Mouse (Mus musculus): ENCODE measurements around the gene Pias1.
A peak's percentile ranks its signal among the peaks of the same experiment; 100 is the strongest.
"Not testable (repeated sequence)": the region's sequence is repeated elsewhere in the genome, so short reads cannot be mapped to it uniquely, and the experiment has no call there.

Gene Pias1

DNA sequence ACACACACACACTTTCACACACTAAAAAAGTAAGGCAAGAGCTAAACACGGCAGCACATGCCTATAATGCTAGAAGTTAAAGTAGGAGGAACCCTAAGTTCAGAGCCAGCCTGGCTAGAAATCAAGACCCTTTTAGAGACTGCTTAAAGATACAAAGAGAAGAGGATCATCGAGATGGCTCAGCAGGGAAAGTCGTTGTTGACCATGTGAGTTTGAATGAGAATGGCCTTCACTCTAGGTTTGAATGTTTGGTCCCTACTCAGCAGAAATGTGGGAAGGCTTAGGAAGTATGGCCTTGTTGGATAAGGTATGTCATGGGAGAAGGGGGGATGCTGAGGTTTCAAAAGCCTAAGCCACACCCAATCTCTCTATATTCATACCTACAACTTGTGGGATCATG lies 46.8 kb downstream of the Pias1 start:
- DNase-seq (ENCODE audit: low read depth, low spot score) = no peak

DNA sequence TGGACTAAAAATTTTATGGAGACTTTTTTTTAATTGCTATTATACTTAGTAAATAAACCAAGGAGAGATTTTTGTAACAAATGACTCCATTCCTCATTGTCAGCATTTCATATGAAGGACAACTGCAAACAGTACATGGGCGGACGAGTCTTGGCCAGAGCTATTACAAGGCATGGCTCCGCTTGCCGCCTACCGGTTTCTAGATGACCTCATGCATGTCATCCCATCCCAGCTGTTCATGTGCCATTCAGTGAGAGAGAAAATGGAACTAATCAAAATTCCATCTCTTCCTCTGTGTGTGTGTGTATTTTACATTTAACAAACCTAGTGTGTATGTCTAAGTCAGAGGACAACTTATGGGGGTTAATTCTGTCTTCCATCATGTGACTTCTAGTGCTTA lies 51.9 kb downstream of the Pias1 start:
- DNase-seq (ENCODE audit: low read depth, low spot score) = no peak

DNA sequence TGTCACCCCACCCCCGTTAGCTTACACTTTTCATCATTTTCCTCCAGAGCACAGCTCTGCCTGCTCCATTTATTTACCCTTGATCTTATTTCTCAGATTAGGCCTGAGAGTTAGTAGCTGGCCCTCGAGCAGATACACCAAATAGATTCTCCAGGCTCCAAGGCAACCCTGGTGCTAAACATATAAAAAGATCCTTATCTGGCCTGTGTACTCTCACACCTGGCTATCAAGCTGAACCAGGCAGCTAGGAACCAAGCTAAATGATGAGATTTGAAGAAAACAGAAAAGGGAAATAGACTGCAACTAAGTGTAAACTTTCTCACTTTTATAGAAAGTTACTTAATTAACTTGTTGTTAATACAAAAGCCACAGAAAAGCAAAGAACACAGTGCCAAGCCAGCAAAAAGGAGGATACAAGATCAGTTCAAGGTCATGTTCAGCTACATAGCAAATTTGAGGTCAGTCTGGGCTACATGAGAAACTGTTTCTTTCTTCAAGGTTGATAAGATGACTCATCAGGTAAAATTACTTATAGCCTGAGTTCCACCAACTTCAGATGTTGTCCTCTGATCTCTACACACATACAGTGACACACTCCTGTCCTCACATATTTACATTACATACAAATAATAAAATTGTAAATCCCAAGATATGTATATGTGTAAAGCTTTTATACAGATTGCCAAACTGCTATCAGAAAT lies 52.9 kb downstream of the Pias1 start:
- no peak for DNase-seq (ENCODE audit: low read depth, low spot score)

DNA sequence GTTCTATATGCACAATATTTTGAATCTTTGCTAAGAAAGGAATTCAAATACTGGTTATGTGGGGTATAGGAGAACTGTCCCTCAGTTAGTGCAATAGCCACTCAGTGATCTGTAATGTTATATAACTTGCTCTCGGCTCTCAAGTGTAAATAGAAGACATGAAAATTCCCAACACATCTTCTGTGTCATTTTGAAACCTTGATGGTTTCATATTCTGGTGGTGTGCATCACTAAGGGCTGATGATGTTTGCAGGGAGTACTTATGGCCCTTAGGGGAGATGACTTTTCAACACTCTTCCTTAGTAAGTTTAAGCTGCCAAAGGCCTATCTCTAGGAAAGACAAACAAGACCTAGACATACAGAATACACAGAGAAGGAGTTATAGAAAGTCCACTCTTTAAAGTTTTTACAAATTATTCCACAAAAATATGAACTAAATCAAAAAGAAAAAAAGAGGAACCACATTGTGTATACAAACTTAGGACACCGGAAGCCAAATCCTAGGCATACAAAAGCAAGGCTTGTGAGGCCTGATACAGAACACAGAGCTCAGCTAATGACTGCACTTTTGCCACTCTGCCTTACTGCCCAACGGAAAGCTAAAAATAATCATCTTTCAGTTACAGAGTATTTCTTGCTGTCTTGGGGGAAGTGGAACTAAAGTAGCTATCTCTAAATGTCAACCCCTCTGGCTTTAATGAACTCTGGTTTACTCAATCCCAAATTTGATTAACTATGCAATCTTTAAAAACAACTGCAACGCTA lies 55.0 kb downstream of the Pias1 start:
- DNase-seq (ENCODE audit: low read depth, low spot score) = no peak

DNA sequence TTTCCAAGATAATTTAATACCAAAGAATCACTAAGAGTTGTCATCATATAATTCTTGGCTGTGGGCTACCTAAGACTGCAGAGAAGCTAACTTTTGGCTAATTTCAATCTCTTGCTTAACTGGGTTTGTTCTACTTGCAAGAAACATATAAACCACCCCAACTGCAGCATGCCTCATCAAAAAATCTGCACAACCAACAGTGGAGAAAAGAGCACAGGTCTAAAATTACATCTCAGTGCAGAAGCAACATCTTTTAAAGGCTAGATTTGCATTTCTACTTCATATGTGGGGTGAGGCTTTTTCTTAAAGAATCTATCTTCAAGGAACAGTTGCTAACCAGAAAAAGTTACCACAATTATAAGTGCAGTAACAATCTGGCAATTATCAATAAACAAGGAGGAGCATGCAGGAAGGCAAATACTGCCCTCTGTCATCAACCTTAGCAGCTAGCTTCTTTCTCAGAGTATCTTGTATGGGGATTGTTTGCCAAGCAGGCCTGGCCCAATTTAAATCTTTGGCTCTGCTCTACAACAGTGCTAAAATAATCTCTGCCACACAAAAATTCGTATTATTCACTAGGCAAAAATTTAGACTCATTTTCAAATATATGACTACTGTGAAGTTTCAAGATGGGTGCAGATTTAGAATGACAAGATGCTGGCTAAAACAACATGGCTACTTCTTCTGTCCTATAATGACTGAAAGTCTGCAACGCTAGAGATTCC lies 62.7 kb downstream of the Pias1 start:
- no peak for DNase-seq (ENCODE audit: low read depth, low spot score)

DNA sequence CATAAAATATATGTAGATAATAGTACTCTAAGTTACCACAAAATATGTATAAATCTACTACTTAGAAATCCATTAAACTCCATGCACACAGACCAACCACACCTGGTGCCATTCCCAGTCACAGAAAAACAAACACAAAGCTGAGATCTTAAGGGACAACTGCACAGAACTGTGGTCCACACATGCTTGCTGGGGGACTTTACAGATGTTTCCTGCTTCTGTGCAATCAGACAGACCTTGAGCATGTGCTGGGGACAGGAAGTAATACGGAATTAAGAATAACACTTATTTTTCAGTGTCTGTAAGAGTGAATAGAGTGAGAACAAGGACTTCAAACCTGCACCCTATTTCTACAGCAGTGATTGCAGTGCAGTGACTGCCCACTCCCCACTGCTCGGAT lies 66.8 kb downstream of the Pias1 start:
- no peak for DNase-seq (ENCODE audit: low read depth, low spot score)

DNA sequence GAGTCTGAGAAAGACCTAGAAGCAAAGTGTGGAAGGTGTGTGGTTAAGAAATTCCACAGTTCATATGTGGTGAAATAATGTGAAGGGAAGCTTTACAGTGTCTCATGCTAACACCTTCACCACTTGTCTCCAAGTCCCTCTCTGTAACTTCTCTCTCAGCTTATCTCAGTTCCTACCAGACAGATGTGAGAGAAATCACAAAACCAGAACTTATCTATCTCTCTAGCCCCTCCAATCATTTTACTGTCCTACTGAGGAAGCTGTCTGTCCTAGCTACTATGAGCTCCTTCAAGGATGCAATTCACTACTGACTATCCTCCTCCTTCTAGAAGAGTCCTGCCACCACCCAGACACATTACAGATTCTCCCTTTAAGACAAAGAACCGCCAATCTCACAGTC lies 70.7 kb downstream of the Pias1 start:
- no peak for DNase-seq (ENCODE audit: low read depth, low spot score)

DNA sequence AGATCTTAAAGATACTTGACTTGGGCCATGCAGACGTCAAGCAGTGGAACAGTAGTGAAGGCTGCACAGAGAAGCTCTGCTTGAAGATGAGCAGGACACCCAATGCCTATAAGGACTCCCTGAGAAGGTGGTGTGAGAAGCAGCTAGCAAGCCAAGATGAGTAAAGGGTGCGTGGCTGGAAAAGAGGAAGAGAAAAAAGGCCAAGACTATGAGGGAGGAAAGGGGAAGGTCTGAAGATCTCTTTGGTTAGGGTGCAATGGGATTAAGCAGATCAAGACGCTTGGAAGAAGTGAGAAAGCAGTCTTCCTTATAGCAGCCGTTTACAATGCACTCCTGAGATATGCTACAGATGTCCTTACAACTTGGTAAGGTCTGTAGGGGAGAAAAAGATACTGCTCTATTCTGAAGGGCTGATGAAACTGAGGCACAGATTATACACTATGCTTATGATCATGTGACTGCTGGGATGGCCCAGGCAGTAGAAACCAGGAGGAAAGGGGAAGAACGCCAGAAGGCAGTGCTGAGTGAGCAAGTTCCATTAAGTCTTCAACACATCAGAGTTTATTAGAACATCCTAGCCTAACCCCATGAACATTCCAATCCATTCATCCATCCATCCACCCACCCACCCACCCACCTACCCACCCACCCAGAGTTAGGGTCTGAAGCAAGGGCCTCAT lies 74.2 kb downstream of the Pias1 start:
- DNase-seq (ENCODE audit: low read depth, low spot score) = no peak

DNA sequence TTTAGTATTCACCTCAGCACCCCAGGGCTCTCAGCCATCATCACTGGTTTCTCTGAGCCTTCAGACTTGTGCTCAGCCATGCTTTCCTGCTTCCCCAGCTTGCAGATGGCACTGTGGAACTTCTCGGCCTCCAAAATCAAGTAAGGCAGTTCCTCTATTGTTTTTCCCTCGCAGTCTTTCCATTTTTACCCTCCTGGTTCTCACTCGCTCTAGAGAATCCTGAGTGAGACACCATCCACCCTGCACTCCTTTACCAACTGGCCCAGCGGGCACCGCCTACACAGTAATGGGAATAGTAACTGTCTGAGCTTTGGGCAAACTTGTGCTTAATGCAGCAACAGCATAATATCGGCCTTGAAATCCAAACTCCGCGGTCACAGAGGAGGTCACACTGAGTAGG lies 82.7 kb downstream of the Pias1 start:
- DNase-seq (ENCODE audit: low read depth, low spot score) = no peak

DNA sequence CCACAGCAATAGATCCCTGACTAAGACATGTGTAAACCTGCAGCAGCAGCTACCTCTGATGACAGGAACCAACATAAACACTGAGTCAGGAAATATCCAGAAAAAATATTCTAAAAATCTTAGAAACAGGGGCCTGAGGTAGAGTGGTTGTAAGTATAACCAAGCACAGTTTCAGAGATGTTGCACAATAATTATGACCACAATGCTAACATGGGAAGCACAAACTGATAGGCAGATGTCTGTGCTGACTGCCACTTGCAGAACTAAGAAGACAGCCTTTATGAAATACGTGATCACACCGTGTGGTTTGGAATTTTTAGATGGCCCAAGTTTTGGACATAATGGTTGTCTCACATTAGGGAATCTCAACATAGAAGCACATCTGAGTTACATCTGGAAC lies 83.9 kb downstream of the Pias1 start:
- no peak for DNase-seq (ENCODE audit: low read depth, low spot score)

DNA sequence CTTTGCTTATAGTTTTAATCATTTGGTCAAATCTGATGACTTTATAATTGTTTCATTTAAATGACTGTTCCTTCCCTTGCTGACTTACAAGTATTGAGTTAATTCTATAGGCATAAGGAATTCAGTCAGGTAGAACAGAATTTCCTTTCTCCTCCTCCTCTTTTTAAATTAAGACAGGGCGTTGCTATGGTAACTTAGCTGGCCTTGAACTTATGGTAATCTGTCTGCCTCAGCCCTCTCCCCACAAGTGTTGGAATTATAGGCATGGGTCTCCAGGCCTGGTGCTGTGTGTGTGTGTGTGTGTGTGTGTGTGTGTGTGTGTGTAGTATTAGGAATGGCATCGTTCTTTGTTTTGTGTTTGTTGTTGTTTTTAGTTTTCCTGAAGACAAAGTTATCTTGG lies 86.0 kb downstream of the Pias1 start:
- DNase-seq (ENCODE audit: low read depth, low spot score) = no peak

DNA sequence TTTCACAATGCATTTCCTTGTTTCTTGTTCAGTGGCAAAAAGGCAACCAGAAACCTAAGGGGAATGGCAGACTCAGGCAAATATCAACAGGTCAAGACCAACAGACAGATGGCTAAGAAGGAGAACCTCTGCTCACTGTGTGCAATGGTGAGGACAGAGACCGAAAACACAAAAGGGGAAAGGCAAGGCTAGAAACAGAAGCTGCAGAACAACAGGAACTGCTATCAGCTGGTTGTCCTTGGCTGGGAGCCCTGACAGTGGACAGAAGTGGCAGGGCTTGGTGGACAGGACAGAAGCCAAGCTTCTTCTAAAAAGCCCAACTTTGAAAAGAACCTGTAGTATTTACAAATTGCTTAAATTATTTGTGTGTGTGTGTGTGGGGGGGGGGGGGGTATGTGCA lies 93.2 kb downstream of the Pias1 start:
- DNase-seq (ENCODE audit: low read depth, low spot score) = no peak

DNA sequence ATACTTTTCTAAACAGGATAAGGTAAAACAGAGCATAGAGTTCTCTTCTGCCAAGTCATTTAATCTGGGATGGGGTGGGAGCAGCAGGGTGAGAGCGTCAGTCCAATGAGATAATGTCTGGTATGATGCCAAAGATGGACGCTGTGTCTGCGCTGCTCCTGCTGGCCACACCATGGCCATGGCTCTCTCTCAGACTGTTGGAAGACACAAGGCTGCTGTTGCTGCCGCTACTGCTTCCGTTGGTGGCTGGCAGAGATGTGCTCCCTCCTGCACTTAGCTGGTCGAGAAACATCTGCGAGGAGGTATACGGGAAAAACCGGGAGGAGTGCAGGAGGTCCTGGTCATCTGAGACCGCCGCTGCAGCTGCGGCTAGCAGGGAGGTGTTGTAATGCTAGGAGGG lies 105.9 kb downstream of the Pias1 start:
- no peak for DNase-seq (ENCODE audit: low read depth, low spot score)

DNA sequence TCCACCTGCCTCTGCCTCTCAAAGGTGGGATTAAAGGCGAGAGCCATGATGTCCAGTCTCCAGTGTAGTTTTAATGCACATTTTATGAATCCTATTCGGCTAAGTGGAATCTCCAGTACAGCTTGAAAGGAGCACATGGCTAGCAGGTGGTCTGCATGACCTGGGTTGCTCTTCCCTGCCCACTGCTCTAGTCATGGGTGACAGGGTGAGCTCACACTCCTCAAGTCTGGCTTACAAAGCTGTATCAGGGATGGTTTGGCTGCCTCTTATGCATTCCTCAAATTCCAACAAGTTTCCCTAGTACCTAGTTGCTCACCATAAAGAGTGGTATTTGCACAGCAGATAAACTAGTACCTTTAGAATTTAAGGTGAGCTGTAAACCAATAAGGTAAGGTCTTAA lies 109.9 kb downstream of the Pias1 start:
- DNase-seq (ENCODE audit: low read depth, low spot score) = no peak

DNA sequence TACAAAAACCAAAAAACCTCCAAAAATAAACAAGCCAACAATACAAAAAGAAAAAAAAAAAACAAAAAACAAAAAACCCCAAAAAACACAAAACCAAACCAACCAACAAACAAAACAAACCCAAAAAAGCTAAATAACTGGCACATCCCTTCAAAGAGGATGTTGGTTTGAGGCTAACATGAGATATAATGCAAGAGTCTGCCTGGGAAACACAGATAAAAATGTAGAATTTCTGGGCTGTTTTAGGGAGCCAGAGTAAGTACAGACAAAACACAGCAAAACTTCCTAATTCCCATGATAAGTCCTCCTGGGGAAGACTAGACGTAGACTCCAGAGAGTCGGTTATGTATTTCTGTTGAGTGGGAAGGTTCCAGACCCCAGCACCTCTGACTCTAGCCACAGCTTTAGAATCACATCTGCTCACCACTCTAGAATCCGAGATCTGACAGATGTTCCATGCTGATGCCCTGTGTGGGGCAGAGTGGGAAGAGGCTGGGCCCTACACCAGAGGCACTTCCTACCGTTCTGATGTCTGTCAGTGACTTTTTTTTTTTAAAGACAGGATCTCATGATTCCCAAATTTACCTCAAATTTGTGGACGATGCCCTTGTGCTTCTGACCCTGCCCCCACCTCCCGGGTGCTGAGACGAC lies 110.6 kb downstream of the Pias1 start:
- no peak for DNase-seq (ENCODE audit: low read depth, low spot score)

DNA sequence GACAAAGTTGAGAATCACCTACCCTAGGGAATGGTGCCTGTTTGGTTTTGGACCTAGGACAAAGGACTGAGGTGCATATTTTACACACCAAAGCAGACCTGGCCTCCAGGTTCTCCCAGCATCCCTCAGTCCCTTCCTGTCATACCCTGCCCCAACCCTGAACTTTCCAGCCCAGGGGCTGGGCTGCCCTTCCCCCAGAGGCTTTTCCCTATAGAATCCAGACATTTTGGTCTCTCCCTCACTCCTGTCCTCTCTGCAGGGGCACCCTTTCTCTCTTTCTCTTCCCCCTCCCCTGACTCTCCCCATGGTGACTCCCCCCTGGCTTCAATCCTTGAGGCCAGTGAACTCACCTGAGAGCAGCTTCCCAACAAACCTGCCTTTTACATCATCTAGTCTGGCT lies 117.0 kb downstream of the Pias1 start:
- DNase-seq (ENCODE audit: low read depth, low spot score) = no peak

DNA sequence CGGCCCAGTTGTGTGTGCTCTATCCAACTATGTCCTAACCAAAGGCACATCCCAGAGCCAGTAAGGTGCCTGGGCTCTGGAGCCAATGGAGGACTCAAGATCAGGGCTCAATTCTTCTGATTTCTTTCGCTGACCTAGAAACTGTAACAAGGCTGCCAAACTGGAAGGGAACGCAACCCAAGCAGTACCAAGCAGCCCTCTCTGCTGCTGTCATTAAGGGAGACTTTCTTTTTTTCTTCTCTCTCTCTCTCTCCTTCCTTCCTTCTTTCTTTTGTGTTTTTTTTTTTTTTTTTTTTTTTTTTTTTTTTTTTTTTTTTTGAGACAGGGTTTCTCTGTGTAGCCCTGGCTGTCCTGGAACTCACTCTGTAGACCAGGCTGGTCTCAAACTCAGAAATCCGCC lies 118.5 kb downstream of the Pias1 start:
- DNase-seq (ENCODE audit: low read depth, low spot score) = not testable (repeated sequence)

DNA sequence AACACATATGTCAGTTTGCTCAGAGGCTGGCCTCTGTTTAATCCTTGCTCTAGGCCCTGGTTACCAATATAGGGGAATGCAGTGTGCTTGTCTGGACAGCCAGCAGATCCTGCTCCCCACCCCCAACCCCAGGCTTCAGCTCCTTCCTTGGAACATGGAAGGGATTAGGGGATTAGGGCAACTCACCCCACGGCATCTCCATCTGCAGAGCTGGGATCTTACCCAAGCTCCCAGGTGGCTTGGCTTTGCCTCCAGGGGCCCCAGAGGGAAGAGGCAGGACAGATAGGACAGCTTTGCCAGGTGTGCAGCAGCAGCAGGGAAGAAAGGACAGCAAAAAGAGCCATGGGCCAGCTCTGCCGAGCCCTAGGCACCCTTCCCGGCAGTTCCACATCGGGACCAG lies 126.9 kb downstream of the Pias1 start:
- DNase-seq (ENCODE audit: low read depth, low spot score) = no peak

DNA sequence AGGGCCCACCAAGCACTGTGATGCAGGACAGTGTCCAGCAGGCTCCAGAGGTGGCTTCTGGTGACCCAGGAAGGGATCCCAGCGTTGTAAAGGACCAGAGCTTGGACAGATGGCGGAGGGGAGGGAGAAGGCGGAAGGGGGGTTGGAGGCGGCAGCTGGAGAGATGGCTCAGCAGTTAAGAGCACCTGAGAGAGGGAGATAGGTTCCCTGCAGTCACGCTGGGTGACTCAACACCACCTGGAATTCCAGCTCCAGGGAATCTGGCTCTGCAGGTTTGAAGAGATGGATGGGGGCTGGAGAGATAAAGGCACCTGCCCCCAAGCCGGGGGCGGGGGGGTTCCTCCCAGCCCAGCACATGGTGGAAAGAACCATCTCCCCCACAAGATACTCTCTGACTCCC lies 127.6 kb downstream of the Pias1 start:
- DNase-seq (ENCODE audit: low read depth, low spot score) = not testable (repeated sequence)

DNA sequence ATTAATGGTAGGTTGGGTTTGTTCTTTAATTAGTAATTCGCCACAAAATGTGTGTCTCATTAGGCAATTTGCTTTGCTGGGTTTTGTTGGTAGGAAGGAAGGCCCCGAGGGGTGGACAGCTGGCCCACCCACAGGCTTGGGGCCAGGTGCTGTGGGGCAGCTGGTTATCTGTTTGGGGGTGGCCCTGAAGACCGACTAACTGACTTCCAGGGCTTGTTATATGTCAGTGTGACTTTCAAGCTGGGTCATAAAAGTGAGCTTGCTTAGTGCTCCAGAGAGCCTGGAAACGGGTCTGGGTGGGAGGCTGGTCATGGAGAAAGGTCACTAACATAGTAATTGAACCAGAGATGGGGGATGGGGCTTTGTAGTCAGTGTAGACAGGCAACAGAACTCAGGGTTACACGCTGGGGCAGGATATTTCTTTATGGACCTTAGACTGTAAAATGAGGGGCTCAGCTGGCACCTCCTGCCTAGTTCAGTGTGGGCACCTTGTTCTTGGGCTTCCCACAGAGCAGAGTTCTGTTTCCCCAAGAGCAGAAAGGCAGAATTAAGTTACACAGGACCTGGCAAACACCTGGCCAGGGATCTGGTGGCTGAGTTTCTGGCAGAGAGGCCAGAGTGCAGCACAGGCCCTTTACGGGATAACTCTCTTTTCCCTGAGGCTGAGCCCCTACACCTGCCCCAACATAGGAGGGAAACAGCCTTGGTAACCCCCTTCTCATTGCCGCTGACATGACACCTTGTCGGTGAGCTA lies 129.3 kb downstream of the Pias1 start:
- DNase-seq (ENCODE audit: low read depth, low spot score) = peak; percentile 86

DNA sequence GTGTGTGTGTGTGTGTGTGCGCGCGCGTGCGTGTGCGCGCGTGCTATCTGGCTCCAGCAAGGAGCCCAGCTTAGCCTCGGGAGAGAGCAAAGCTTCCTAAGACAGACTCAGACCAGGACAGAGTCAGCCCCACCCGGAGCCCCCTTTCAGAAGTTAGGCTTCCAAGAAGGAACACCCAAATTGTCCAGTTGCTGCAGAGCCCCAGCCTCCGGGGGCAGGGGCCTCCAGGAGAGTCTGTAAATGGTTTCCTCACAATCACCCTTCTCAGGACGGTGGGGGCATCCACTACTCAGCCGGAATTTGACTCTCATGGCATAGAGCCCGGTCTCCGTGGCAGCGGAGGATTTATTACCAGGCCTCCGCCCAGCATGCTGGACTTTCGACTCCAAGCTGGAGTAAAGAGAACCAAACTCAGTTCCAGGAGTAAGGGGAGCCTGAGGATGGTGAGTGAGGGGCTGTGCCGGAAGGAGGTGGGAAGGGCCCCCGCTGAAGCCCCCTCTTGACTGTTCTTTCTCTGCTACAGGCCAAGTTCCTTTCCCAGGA lies 129.9 kb downstream of the Pias1 start, which contains the start of gene Calml4:
TSS of gene Calml4 (plus strand) at position 362 of the 543 bp plus-strand sequence.
- peak; percentile 83 for DNase-seq (ENCODE audit: low read depth, low spot score)
